In genomic region chr10:60028979-60029378, GRCm38 (mm10) we compare ENCODE assay signal across 10 mouse cellular contexts. TPM values are rescaled to one million over a fixed set of nuclear protein-coding genes. Genes with fewer than 3 reads are reported as not detected.
DNase-seq lines count a peak whose midpoint lies in the region; ATAC-seq and TF ChIP-seq lines count a peak whose summit lies in the region.
"Had no signal": no experiment of that assay in that cellular context is flagged by ENCODE, and none has a peak within 500 bp of the region (broad histone marks: within the 10 kb centered on the region; RNA-seq: fewer than 3 reads in every experiment).

No protein-coding gene starts in this region.

- no peaks in the 10 kb centered on the region for H3K9me3 ChIP-seq in intestine, embryonic 15.5 days
- H3K9me3 ChIP-seq in limb, embryonic 12.5 days: no peaks in the 10 kb centered on the region
- no peaks in the 10 kb centered on the region for H3K9me3 ChIP-seq in lung, postnatal 0 days (ENCODE audit: low read length)
- H3K9me3 ChIP-seq: megakaryocyte, embryonic 14.5 days had no signal

- H3K4me3 ChIP-seq in intestine, embryonic 15.5 days (replicated peaks): no peak overlapping the region
- no peak overlapping the region for H3K4me3 ChIP-seq in limb, embryonic 12.5 days (replicated peaks)
- H3K4me3 ChIP-seq in lung, postnatal 0 days (ENCODE audit: low read depth, low read length): no peak overlapping the region
- H3K4me3 ChIP-seq: megakaryocyte, embryonic 14.5 days had no signal

- H3K36me3 ChIP-seq in intestine, embryonic 15.5 days: no peaks in the 10 kb centered on the region
- H3K36me3 ChIP-seq in limb, embryonic 12.5 days: no peaks in the 10 kb centered on the region
- no peaks in the 10 kb centered on the region for H3K36me3 ChIP-seq in lung, postnatal 0 days (ENCODE audit: insufficient read depth, low read length)

- TF ChIP-seq CTCF in lung, postnatal 0 days (IDR thresholded peaks at IDR 0.05): no peak

- H3K27ac ChIP-seq in intestine, embryonic 15.5 days: 0 out of 2 replicates have a peak overlapping the region, but pooled peaks have one; percentile 74
- peak overlapping the region; percentile 86 for H3K27ac ChIP-seq in limb, embryonic 12.5 days
- H3K27ac ChIP-seq in lung, postnatal 0 days (ENCODE audit: low read length): no peak overlapping the region

- no peak for TF ChIP-seq EP300 in lung, postnatal 0 days (IDR thresholded peaks at IDR 0.05)

- peaks cover 29% of the 10 kb centered on the region for H3K4me1 ChIP-seq in intestine, embryonic 15.5 days (replicated peaks)
- peaks cover 58% of the 10 kb centered on the region for H3K4me1 ChIP-seq in limb, embryonic 12.5 days (replicated peaks)
- peaks cover 3% of the 10 kb centered on the region; the same call in 1 of the 2 replicates for H3K4me1 ChIP-seq in lung, postnatal 0 days (ENCODE audit: insufficient read depth, low read depth, low read length)

- 61% methylated on average over 7 of the region's 7 CpGs for WGBS in intestine, embryonic 15.5 days
- WGBS in limb, embryonic 12.5 days: 57% methylated on average over 7 of the region's 7 CpGs
- 64% methylated on average over 7 of the region's 7 CpGs for WGBS in lung, postnatal 0 days

- no peaks in the 10 kb centered on the region for H3K27me3 ChIP-seq in intestine, embryonic 15.5 days (replicated peaks)
- H3K27me3 ChIP-seq in limb, embryonic 12.5 days: no peaks in the 10 kb centered on the region
- no peaks in the 10 kb centered on the region for H3K27me3 ChIP-seq in lung, postnatal 0 days (replicated peaks; ENCODE audit: insufficient read depth, low read length)
- H3K27me3 ChIP-seq: megakaryocyte, embryonic 14.5 days had no signal

- no peak for ATAC-seq in intestine, embryonic 15.5 days
- peak; percentile 35; the same call in 1 of the 2 replicates for ATAC-seq in limb, embryonic 12.5 days (ENCODE audit: insufficient number of reproducible peaks, insufficient read depth, low FRiP score, low TSS enrichment, low read depth)
- ATAC-seq in lung, postnatal 0 days: no peak

- DNase-seq in cerebellum, postnatal 10 days: peak; percentile 47 to 59
- DNase-seq in cerebellum, adult 9-11 months: no peak
- peak; percentile 26 for DNase-seq in Muller cell, postnatal 12 days (ENCODE audit: inconsistent ontology term)
- DNase-seq in lung, postnatal 0 days (ENCODE audit: low spot score): no peak
- no peak for DNase-seq in left cerebral cortex, adult 18-20 months (ENCODE audit: low spot score in 2 of 2)
- no peak for DNase-seq in heart, adult 9 months (ENCODE audit: low spot score in 2 of 2)
- DNase-seq: cerebellum, adult 8-10 months had no signal

- H3K4me2 ChIP-seq in intestine, embryonic 15.5 days (replicated peaks): no peak overlapping the region
- H3K4me2 ChIP-seq in limb, embryonic 12.5 days: no peak overlapping the region
- no peak overlapping the region for H3K4me2 ChIP-seq in lung, postnatal 0 days (replicated peaks; ENCODE audit: low read depth, low read length)

- H3K9ac ChIP-seq in intestine, embryonic 15.5 days: no peak overlapping the region
- H3K9ac ChIP-seq in limb, embryonic 12.5 days (replicated peaks): no peak overlapping the region
- H3K9ac ChIP-seq in lung, postnatal 0 days (replicated peaks; ENCODE audit: low read depth): no peak overlapping the region

RNA-seq across cellular contexts. Expression of gene Anapc16, which starts 26.0 kb away (rescaled TPM):
- 99.9 and 101 TPM in 2 replicates for polyA plus RNA-seq in intestine, embryonic 15.5 days (2015; fragmentation: Nextera tagmentation; extraction: Ambion mirVana)
- 126 and 132 TPM in 2 replicates for polyA plus RNA-seq in limb, embryonic 12.5 days (2016; fragmentation: Nextera tagmentation; extraction: Ambion mirVana)
- polyA plus RNA-seq in lung, postnatal 0 days (2015; fragmentation: Nextera tagmentation; extraction: Ambion mirVana): 105 and 117 TPM in 2 replicates
- 10 to 100 TPM; 60.4 to 60.9 TPM for total RNA-seq in left cerebral cortex, adult 18-20 months (2021)

RNA-seq across cellular contexts. Expression of gene Ascc1, which starts 26.4 kb away (rescaled TPM):
- 45.2 and 45.3 TPM in 2 replicates for polyA plus RNA-seq in intestine, embryonic 15.5 days (2015; fragmentation: Nextera tagmentation; extraction: Ambion mirVana)
- 44.2 and 46.7 TPM in 2 replicates for polyA plus RNA-seq in limb, embryonic 12.5 days (2016; fragmentation: Nextera tagmentation; extraction: Ambion mirVana)
- 47.2 and 50.0 TPM in 2 replicates for polyA plus RNA-seq in lung, postnatal 0 days (2015; fragmentation: Nextera tagmentation; extraction: Ambion mirVana)
- total RNA-seq in left cerebral cortex, adult 18-20 months (2021): 10 to 100 TPM; 14.1 to 14.8 TPM

Comparison
In these comparisons a context has a peak if more than half of its experiments do, and no peak if none do; other contexts are left out.
1. DNase-seq: peak in cerebellum, postnatal 10 days (2 of 2) and Muller cell, postnatal 12 days (single experiment); none in cerebellum, adult 9-11 months (single experiment), lung, postnatal 0 days (single experiment), left cerebral cortex, adult 18-20 months (0 of 2) and heart, adult 9 months (0 of 2).